Mouse (Mus musculus) hindbrain, embryonic 16.5 days (tissue): Measurements from ENCODE around the gene Zfp771. TPM values are rescaled to one million over a fixed set of nuclear protein-coding genes. Genes with fewer than 3 reads are reported as not detected.
"Not testable (repeated sequence)": the region's sequence is repeated elsewhere in the genome, so short reads cannot be mapped to it uniquely, and the experiment has no call there.

ENCODE experiments used
- ATAC-seq: fragments of 200-750 bp; cut with Nextera tagmentation; 2 replicates; pipeline ENCODE4 v1.8.0; 2017; ENCODE audit warnings: moderate TSS enrichment, moderate library complexity
- H3K27ac ChIP-seq: fragments of 300-500 bp; sonication (generic); 2 replicates; pipeline ENCODE4 v1.5.1; 2014; ENCODE audit warnings: low read depth, mild to moderate bottlenecking, control low read depth, low read length, moderate library complexity
- H3K27me3 ChIP-seq: fragments of 300-500 bp; sonication (generic); replicated peaks from 2 replicates; pipeline ENCODE4 v1.6.1; 2014; ENCODE audit warnings: low read length; ENCODE audit not compliant: control insufficient read depth, insufficient read depth
- H3K36me3 ChIP-seq: fragments of 300-500 bp; sonication (generic); 2 replicates; pipeline ENCODE4 v1.6.1; 2014; ENCODE audit warnings: mild to moderate bottlenecking, low read length, moderate library complexity, mixed read lengths; ENCODE audit not compliant: control insufficient read depth, insufficient read depth
- H3K4me1 ChIP-seq: fragments of 300-500 bp; sonication (generic); 2 replicates; pipeline ENCODE4 v1.6.1; 2014; ENCODE audit warnings: low read depth, low read length; ENCODE audit not compliant: control insufficient read depth, insufficient read depth
- H3K4me2 ChIP-seq: fragments of 300-500 bp; sonication (generic); 2 replicates; pipeline ENCODE4 v1.6.1; 2014; ENCODE audit warnings: mild to moderate bottlenecking, low read length, control low read depth, moderate library complexity
- H3K4me3 ChIP-seq: fragments of 300-500 bp; sonication (generic); 2 replicates; pipeline ENCODE4 v1.5.1; 2014; ENCODE audit warnings: mild to moderate bottlenecking, low read length, control low read depth, moderate library complexity
- H3K9ac ChIP-seq: fragments of 300-500 bp; sonication (generic); 2 replicates; pipeline ENCODE4 v1.6.1; 2014; ENCODE audit warnings: low read depth, mild to moderate bottlenecking, control low read depth, low read length, moderate library complexity
- H3K9me3 ChIP-seq: fragments of 300-500 bp; sonication (generic); 2 replicates; pipeline ENCODE4 v1.6.1; 2014; ENCODE audit warnings: mild to moderate bottlenecking, low read length, moderate library complexity; ENCODE audit not compliant: control insufficient read depth
- WGBS: fragments of 180-500 bp; shearing (Covaris S2); extraction: QIAGEN DNeasy Blood & Tissue Kit; methylation state at CpG from one replicate; pipeline ENCODE4 v1.1.7; 2014; 5-methylcytosine and 5-hydroxymethylcytosine counted together
- polyA plus RNA-seq: library from polyadenylated mRNA; unstranded; fragments of >200 nt; fragmentation: Nextera tagmentation; extraction: Ambion mirVana; gene quantifications from 2 replicates; pipeline ENCODE4 v1.2.1, GENCODE M21; 2015

The Zfp771 gene
- polyA plus RNA-seq, 1 experiment from 2014 or later, result 82.6 TPM

DNA sequence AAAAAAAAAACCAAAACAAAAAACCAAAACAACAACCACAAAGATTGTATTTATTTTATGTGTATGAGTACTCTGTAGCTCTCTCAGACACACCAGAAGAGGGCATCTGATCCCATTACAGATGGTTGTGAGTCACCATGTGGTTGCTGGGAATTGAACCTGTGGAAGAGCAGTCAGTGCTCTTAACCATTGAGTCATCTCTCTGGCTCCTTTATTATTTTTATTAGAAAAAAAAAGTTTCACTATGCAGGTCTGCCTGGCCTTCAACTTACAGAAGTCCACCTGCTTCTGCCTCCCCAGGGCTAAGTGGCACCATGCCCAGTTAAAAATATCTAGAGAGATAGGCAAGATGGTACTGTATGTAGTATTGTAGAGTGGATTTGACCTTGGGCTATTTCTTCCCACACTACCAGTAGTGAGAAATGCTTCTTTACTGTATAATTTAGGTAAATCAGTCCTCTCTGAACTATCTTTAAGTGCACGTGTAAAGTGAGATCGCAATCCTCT lies 660 bp upstream of the Zfp771 start:
- ATAC-seq, result no peak

DNA sequence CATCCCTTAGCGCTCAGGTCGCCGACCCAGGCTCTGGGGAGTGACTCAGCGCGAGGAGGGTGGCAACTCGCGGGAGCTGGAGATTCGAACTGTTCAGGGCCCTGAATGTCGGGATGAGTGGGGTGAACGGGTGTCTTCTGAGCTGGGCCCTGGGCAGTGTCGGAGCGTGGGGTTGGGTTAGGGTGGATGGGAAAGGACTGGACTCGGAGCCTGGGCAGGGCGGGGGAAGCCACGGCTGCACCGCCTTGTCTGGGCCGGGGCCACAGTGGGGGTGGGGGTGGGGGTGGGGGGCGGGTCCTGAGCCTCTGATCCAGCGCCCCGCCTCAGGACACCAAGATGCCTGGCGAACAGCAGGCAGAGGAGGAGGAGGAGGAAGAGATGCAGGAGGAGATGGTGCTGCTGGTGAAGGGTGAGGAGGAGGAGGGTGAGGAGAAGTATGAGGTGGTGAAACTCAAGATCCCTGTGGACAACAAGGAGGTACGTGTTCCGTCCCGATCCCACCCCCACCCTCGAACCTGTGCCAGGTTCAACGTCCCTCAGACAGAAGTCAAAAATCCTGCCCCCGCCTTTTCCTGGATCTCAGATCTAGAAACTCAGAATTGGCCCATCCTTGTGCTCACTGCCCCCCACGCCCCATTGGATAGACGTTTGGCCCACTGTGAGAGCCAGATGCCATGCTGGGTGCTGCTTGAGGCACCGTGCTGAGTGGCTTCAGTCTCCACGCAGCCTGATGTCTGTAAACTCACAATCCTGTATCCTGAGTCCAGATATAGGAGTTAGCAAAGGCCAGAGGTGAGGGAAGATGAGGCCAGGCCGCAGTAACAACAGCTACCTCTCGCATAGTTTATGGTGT lies 810 bp downstream of the Zfp771 start:
- ATAC-seq, result peak; percentile 75
- Histone ChIP-seq H3K4me3 (peak overlapping the region; percentile 93), H3K27me3 (no peaks in the 10 kb centered on the region), H3K4me1 (peaks cover 17% of the 10 kb centered on the region), H3K36me3 (peaks cover 4% of the 10 kb centered on the region; the same call in 1 of the 2 replicates), H3K9ac (peak overlapping the region; percentile 98), H3K4me2 (peak overlapping the region; percentile 94), H3K27ac (peak overlapping the region; percentile 88), H3K9me3 (no peaks in the 10 kb centered on the region)
- 14% methylated on average over 25 of the region's 33 CpGs for WGBS

More for the DNA sequence above, 660 bp upstream of the Zfp771 start:
- Histone ChIP-seq H3K36me3 (peaks cover 6% of the 10 kb centered on the region; the same call in 1 of the 2 replicates), H3K9ac (no peak overlapping the region), H3K27me3 (no peaks in the 10 kb centered on the region), H3K27ac (no peak overlapping the region; the same call in none of the 2 replicates), H3K9me3 (no peaks in the 10 kb centered on the region), H3K4me2 (peak overlapping the region; percentile 94), H3K4me1 (peaks cover 17% of the 10 kb centered on the region), H3K4me3 (peak overlapping the region; percentile 93; the same call in 1 of the 2 replicates)
- 37% methylated on average over 2 of the region's 2 CpGs for WGBS

DNA sequence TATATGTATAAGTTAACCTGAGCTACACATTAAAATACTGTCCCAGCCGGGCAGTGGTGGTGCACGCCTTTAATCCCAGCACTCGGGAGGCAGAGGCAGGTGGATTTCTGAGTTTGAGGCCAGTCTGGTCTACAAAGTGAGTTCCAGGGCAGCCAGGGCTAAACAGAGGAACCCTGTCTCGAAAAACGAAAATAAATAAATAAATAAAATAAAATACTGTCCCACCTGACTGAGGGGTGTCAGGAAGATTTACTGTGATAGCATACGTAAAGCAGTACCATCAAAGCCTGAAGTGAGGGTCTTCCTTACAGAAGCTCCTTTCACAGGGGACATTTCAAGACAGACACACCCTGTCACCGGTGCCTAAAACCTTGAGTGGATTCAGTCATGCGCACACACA lies 6.4 kb downstream of the Zfp771 start:
- 94% methylated on average over 8 of the region's 8 CpGs for WGBS
- ATAC-seq, result not testable (repeated sequence)

DNA sequence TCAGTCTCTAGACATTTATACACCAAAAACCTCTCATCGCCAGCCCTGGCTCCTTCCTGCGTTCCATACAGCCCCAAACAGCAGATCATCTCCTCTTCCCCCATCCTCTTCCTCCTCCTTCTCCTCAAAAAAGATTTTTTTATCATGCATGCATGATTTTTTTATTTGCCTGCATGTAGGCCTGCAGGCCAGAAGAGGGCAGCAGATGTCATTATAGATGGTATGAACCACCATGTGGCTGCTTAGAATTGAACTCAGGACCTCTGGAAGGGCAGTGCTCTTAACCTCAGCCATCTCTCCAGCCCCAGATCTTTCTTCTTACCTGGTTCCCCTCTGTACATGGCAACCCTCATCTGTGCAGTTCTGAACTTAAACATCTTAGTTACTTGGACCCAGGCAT lies 8.3 kb downstream of the Zfp771 start:
- Histone ChIP-seq H3K36me3 (peaks cover 7% of the 10 kb centered on the region; the same call in 1 of the 2 replicates), H3K9ac (no peak overlapping the region), H3K4me2 (no peak overlapping the region), H3K4me1 (peaks cover 7% of the 10 kb centered on the region), H3K27ac (no peak overlapping the region), H3K27me3 (no peaks in the 10 kb centered on the region), H3K9me3 (no peaks in the 10 kb centered on the region), H3K4me3 (no peak overlapping the region)
- 93% methylated on average over 2 of the region's 2 CpGs for WGBS
- ATAC-seq, result no peak

More for the DNA sequence above, 6.4 kb downstream of the Zfp771 start:
- H3K27ac ChIP-seq, H3K9me3 ChIP-seq, H3K9ac ChIP-seq, H3K36me3 ChIP-seq, H3K4me3 ChIP-seq, H3K4me2 ChIP-seq, H3K27me3 ChIP-seq: not testable (repeated sequence)
- peaks cover 18% of the 10 kb centered on the region for H3K4me1 ChIP-seq

DNA sequence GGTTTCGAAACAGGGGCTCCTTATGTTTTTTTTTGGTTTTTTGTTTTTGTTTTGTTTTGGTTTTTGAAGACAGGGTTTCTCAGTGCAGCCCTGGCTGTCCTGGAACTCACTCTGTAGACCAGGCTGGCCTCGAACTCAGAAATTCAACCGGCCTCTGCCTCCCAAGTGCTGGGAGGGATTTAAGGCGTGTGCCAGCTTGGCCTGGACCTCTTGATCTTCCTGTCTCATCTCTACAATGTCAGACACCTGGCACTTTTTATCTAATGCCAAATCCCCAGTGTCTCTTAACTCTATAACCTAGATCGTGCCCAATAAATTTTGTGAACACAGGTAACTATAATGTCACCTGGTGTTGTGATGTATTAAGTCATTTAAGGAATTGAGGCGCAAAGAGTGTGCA lies 9.3 kb downstream of the Zfp771 start:
- Histone ChIP-seq H3K9me3 (no peaks in the 10 kb centered on the region), H3K4me1 (peaks cover 7% of the 10 kb centered on the region)
- 78% methylated on average over 6 of the region's 6 CpGs for WGBS

DNA sequence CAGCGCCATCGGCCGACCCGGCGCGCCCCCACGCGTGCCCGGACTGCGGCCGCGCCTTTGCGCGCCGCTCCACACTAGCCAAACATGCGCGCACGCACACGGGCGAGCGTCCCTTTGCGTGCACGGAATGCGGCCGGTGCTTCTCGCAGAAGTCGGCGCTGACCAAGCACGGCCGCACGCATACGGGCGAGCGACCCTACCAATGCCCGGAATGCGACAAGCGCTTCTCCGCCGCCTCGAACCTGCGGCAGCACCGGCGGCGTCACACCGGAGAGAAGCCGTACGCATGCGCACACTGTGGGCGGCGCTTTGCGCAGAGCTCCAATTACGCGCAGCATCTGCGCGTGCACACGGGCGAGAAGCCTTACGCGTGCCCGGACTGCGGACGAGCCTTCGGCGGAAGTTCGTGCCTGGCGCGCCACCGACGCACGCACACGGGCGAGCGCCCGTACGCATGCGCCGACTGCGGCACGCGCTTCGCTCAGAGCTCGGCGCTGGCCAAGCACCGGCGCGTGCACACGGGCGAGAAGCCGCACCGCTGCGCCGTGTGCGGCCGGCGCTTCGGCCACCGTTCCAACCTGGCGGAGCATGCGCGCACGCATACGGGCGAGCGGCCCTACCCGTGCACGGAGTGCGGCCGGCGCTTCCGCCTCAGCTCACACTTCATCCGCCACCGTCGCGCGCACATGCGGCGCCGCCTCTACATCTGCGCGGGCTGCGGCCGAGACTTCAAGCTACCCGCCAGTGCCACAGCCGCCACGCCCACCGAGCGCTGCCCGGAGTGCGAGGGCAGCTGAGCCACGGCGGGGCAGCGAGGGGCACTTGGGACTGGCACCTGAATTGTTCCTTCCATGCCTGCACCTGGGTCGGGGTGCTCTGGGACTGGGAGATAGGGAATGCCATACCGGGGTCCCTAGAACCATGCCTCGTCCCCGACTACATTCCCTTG lies 10.0 kb downstream of the Zfp771 start:
- H3K9me3 ChIP-seq, result no peaks in the 10 kb centered on the region
- peak; percentile 97 for ATAC-seq
- WGBS, result under 1% methylated on average over 136 of the region's 136 CpGs

More for the DNA sequence above, 9.3 kb downstream of the Zfp771 start:
- Histone ChIP-seq H3K36me3 (peaks cover 7% of the 10 kb centered on the region; the same call in 1 of the 2 replicates), H3K9ac (peak overlapping the region; percentile 87), H3K4me2 (peak overlapping the region; percentile 97), H3K4me3 (peak overlapping the region; percentile 67), H3K27ac (peak overlapping the region; percentile 95), H3K27me3 (no peaks in the 10 kb centered on the region)
- ATAC-seq, result no peak

DNA sequence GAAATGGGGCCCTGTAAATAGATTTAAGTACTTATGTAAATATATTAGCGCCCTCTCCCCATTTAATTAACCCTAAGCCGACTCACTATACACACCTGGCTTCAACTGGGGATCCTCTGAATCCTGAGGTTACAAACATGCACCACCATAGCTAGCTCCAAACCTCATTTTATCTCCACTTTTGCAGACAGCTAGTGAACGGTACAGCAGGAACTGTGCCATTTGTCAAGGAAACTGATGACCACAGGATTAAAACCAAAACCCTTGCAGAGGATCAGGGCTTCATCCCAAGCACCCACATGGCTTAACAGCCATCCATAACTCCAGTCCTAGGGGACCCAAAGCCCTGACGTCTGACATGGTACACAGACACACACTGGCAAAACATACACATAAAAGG lies 10.9 kb downstream of the Zfp771 start:
- Histone ChIP-seq H3K36me3 (peaks cover 2% of the 10 kb centered on the region; the same call in 1 of the 2 replicates), H3K4me3 (peak overlapping the region; percentile 67), H3K27ac (peak overlapping the region; percentile 95), H3K9me3 (no peaks in the 10 kb centered on the region), H3K4me2 (peak overlapping the region; percentile 97), H3K27me3 (no peaks in the 10 kb centered on the region), H3K4me1 (peaks cover 10% of the 10 kb centered on the region), H3K9ac (peak overlapping the region; percentile 87)
- ATAC-seq, result no peak
- WGBS, result 25% methylated on average over 4 of the region's 4 CpGs

More for the DNA sequence above, 10.0 kb downstream of the Zfp771 start:
- peak overlapping the region; percentile 87 for H3K9ac ChIP-seq
- H3K27ac ChIP-seq, result peak overlapping the region; percentile 95
- H3K27me3 ChIP-seq, result no peaks in the 10 kb centered on the region
- peaks cover 7% of the 10 kb centered on the region; the same call in 1 of the 2 replicates for H3K36me3 ChIP-seq
- H3K4me1 ChIP-seq, result peaks cover 7% of the 10 kb centered on the region
- peak overlapping the region; percentile 67 for H3K4me3 ChIP-seq
- H3K4me2 ChIP-seq, result peak overlapping the region; percentile 97

DNA sequence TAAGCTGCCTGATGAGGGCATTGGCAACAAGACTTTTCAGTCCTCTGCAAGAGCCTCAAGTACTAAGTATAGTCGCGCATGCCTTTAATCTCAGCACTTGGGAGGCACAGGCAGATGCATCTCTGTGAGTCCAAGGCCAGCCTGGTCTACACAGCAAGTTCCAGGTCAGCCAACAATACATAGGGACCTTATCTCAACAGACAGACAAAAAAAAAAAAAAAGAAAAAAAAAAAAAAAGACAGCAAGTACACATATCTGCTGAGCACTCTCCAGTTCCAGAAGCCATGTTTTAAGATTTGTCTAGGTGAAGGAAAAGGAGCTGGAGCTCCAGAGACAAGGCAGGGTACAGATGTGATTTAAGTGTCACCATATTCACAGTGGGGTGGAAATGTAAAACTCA lies 11.9 kb downstream of the Zfp771 start:
- Histone ChIP-seq H3K4me3 (no peak overlapping the region), H3K4me2 (no peak overlapping the region), H3K9me3 (no peaks in the 10 kb centered on the region), H3K36me3 (no peaks in the 10 kb centered on the region), H3K27ac (no peak overlapping the region), H3K9ac (no peak overlapping the region), H3K4me1 (peaks cover 13% of the 10 kb centered on the region), H3K27me3 (no peaks in the 10 kb centered on the region)
- ATAC-seq, result no peak
- WGBS, result 90% methylated on average over 2 of the region's 2 CpGs
